Mouse (Mus musculus) spleen, adult 2 months (tissue): ENCODE data around the gene Cbr4.

ENCODE experiments used
- CTCF ChIP-seq: fragments of 200-500 bp; IDR thresholded peaks from 2 replicates; pipeline ENCODE4 v1.5.1; 2011; ENCODE audit warnings: mild to moderate bottlenecking, inconsistent platforms; ENCODE audit not compliant: insufficient read depth, insufficient read length, insufficient replicate concordance; ENCODE audit errors: extremely low read depth
- POLR2A ChIP-seq: fragments of 200-500 bp; IDR thresholded peaks from 2 replicates; pipeline ENCODE4 v1.6.1; 2011; ENCODE audit warnings: low read depth, low read length, inconsistent platforms

DNA sequence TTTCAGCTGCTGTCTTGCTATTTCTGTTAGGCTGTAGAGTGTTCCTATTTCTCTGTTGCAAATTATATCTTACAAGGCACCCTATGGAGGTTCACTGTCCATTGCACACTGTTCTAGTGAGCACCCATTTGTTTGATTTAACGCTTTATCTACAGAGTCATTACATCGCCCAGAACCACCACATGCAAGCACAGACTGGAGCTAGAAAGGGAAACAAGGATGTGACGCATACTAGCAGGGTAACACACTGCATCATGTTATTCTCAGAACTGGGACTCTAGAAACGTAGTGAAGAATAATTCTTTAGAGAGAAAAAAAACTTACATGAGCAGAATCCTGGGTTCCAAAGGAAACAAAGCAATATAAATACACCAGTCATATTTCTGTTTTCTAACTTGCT lies 17.3 kb upstream of the Cbr4 start:
- TF ChIP-seq POLR2A = no peak
- TF ChIP-seq CTCF = no peak
